Mouse (Mus musculus) adrenal gland, postnatal 25 days (tissue): ENCODE measurements around the gene Tfcp2. TPM values are rescaled to one million over a fixed set of nuclear protein-coding genes. Genes with fewer than 3 reads are reported as not detected.
"Not testable (repeated sequence)": the region's sequence is repeated elsewhere in the genome, so short reads cannot be mapped to it uniquely, and the experiment has no call there.

ENCODE experiments used
- DNase-seq: peaks from one replicate; pipeline ENCODE4 v3.0.0; 2021; ENCODE audit warnings: mixed read lengths
- total RNA-seq: library from RNA; stranded (reverse); gene quantifications from 2 replicates; pipeline ENCODE4 v1.2.3, GENCODE M21; 2021

Gene Tfcp2
- total RNA-seq, 1 experiment from 2014 or later: 31.3 TPM

DNA sequence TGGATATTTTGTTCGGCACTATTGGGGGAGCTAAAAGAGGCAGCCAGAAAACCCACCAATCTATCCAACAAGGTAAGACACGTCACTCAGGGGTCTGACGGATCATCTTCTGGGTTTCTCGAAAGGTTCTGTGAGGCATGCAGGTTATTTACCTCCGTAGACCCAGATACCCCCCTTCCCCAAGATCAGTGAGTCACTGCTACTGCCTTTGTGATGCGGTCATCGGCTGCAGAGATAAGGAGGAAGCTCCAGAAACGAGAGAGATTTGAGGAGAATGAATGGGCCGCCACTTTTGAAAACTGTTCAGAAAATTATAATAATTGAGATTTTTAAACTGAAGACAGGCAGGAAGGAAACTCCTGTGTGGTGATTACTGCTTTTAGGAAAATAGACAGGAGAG lies 4.6 kb upstream of the Tfcp2 start:
- DNase-seq: no peak

DNA sequence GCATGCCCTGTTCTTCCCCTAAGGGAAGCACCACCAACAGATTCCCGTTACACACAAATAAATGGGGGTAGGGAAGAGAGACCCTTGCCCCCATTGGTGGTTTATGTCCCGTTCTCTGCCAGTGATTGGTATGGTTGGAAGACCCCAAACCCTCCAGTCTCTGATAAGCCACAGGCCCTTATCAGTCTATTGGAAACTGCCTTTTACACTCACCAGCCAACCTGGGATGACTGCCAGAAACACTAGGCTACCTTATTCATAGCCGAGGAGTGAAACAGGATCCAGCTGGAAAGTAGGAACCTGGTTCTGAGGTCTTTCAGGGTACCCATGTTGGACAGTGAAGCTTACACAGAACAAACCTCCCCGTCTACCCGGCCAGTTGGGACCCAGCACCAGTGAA lies 4.2 kb upstream of the Tfcp2 start:
- peak; percentile 39 for DNase-seq

DNA sequence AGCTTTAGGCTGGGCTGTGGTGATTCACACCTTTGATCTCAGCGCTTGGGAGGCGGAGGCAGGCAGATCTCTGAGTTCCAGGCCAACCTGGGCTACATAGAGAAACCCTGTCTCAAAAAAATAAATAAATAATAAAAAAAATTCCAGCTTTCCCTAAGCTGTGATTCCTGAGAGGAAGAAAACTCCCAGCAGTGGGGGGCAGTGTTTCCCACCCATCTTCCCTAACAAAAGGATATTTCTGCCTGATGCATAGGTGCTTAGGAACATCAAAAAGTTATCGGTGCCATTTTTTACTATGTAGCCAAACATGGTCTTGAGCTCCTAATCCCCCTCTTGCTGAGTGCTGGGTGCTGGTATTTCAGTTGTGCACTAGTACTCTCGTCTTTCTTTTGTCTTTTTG lies 1.5 kb downstream of the Tfcp2 start:
- DNase-seq: no peak

DNA sequence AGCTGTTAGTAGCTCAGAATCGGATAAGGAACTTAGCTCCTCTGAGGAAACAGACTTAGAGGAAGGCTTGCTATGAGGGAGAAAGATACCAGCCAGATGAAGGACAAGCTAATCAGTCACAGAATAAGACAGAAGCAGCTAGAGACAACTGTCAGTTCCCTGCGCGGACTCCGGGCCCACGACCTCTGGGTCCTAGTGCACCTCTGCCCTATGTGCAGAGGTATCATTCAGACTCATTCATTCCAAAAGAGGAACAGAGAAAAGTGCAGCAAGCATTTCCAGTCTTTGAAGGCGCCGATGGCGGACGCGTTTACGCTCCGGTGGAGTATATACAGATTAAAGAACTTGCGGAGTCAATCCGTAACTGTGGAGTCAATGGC lies 8.2 kb downstream of the Tfcp2 start:
- DNase-seq: not testable (repeated sequence)

DNA sequence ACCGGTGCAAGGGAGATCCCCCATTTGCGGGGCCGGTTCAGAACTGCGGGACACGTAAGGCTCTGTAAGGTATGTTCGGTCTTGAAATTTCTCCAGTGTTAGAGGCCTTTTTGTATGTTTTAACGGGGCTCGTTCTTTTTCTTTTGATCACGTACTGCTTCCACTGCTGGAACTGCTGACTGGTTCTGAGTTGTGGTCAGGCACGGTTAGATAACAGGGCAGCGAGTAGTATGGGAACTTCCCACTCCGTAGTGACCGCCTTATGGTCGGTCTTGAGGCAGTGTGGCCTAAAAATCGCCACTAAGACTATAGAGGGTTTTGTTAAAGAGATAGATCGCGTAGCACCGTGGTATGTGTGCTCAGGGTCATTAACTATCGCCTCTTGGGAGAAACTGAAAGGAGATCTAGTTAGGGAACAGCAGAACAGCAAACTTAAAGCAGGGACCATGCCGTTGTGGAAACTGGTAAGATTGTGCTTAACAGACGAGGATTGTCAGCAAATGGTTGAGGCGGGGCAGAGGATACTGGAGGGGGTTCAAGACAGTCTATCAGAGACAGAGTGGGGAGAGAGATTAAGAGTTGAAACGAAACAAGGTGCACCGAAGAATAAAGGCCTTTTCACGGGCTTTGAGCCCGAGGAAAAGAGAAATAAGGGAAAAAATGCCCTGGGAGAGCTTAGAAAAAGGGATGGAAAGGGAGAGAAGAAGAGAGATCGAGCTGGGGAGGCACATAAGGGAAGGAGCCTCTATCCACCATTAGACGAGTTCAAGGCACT lies 8.7 kb downstream of the Tfcp2 start:
- not testable (repeated sequence) for DNase-seq

DNA sequence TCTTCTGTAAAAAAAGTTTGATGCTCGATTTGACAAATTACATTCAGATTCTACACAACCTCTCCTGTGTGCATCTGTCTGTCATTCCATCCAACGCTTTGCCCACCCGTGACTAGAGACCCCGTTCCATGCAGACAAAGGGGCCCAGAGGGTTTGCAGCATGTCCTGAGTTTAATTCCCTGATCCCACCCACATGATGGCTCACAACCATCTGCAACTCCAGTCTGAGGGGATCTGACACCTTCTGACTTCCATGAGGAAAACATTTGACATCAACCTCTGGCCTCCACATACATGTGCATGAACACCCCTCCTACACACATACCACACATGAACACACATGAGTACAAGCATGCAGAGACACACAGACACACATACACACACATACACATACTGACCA lies 10.4 kb downstream of the Tfcp2 start:
- no peak for DNase-seq

DNA sequence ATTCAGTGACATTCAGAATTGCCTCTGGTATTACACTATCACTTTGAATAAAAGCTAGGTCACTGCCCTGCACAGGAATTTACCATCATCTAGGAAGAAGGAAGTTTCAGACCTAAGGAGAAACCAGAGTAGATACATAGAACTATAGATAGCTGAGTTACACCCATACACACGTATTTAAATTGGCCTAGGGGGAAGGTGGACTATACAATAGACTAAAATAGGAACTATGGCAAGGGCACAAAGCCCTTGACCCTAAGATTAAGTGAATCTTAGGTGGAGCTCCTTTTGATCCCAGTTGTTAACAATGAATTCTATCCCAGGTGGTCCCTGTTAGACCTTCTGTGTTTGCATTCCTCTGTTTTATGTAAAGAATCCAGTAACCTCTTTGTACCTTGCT lies 10.8 kb downstream of the Tfcp2 start:
- not testable (repeated sequence) for DNase-seq

DNA sequence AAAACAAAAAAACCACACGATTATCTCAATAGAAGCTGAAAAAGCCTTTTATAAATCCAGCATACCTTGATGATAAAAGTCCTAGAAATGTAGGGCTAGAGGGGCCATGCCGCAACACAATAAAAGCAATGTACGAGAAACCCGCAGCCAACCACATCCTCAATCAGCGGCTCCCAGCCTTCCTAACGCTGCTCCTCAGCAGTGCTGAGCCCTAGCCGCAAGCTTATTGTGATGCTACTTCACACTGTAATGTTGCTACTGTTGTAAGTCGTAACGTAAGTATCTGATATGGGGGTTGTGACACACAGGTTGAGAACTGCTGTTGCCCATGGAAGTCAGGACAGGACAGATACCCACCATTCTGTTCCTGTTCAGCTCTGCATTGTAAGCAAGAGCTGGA lies 12.4 kb downstream of the Tfcp2 start:
- DNase-seq: no peak

DNA sequence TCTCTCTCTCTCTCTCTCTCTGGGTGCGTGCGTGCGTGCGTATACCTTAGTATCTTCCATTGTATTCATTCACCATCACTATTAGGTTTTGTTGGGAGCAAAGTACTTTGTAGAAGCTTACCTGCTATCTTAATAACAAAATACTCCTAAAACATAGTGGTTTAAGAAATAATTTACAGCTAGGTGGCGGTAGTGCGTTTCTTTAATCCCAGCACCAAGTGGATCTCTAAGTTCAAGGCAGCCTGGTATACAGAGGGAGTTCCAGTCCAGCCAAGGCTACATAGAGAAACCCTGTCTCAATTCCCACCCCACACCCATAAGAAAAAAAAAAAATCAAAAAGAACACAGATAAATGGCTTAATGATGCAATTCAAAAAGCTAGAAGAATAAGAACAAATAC lies 13.9 kb downstream of the Tfcp2 start:
- DNase-seq: no peak

DNA sequence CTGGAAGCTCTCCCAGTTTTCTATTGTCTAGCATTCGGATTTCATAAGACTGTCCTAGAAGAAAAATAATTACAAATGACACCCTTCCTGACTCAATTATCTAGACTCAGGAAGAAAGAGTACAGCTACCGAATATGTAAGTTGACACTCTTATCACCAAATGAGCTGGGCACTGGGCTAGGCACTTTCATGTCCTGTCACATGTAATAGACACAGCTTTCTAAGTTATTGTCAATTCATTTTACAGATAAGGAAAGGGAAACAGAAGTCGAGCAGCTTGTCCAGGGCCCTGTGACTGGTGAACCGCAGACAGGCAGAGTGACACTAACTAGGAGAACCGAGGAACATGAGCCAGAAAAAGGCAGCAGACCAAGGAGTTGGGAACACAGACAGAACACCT lies 23.9 kb downstream of the Tfcp2 start:
- DNase-seq: no peak

DNA sequence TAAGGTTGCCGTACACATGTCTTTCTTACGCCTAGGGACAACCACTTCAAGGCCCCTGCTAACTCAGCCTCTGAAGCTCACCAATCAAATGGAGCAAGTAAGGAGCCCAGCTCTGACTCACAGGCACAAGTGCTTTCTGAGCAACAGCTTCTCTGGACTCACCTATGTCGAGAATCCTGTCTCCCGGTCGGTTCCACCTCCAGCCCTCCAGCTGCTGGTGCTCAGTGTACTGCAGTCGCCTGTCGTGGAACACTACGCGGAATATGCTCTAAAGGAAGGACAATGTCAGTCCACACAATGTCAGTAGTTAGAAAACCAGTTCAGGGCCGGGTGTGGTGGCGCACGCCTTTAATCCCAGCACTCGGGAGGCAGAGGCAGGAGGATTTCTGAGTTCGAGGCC lies 26.4 kb downstream of the Tfcp2 start:
- DNase-seq: no peak

DNA sequence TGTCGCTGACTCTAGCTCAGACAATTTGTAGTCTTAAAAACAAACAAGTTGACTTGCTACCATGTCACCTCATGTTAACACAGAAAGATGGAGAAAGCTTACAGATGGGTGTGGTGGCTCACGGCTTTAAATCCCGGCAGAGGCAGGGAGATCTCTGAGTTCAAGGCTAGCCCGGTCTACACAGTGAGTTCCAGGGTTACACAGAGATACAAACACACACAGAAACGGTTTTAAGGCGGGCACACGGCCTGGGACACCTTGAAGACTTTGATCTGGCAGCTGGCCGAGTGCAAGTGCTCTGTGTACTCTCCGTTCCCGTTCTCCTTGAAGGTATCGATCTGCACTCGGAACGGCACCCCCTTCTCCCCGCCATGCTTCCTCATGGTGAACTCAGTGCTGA lies 31.5 kb downstream of the Tfcp2 start:
- no peak for DNase-seq

DNA sequence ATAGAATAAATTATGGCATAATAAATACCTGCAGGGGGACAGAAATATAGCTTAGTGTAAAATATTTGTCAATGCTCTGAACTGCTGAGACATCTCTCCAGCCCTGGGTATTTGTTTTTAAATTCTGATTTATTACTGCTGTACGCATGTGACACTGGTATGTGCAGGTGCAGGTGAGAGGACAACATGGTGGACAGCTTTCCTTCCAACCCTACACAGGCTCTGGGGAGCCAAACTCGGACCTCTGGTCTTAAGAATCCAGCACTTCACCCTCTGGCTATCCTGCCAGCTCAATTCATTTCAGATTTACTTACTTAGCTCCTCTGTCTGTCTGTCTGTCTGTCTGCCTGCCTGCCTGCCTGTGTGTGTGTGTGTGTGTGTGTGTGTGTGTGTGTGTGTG lies 36.7 kb downstream of the Tfcp2 start:
- no peak for DNase-seq

DNA sequence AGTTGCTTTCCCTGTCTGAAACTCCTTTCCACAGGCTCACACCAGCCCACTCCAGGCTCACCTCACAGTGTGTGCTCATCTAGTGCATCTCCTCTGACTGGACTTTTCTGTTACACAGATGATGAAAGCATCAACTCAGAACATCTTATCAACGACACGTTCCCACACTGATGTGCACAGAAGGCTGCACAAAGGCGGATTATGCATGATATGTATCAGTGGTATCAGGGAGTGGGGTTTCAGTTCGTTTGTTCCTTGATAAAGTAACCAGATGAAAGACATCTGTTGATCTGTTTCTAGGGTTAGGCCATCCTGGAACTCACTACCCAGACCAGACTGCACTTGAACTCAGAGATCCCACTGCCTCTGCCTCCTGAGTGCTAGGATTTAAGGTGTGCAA lies 38.4 kb downstream of the Tfcp2 start:
- no peak for DNase-seq

DNA sequence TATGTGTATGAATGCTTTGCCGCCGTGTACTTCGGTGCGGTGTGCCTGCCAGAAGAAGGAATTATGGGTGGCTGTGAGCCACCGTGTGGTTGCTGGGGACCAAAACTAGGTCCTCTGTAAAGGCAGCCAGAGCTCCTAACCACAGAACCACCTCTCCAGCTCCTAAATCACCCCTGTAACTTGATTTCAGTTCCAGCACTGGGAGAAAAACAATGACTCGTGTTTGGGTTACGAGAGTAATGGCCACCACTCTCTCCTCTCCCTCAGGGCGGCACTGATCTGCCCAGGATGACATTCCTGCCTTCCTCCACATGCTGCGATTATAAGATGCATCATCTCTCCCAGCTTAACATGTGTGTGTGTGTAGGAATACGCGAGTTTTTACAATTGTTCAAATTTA lies 41.7 kb downstream of the Tfcp2 start:
- DNase-seq: no peak

DNA sequence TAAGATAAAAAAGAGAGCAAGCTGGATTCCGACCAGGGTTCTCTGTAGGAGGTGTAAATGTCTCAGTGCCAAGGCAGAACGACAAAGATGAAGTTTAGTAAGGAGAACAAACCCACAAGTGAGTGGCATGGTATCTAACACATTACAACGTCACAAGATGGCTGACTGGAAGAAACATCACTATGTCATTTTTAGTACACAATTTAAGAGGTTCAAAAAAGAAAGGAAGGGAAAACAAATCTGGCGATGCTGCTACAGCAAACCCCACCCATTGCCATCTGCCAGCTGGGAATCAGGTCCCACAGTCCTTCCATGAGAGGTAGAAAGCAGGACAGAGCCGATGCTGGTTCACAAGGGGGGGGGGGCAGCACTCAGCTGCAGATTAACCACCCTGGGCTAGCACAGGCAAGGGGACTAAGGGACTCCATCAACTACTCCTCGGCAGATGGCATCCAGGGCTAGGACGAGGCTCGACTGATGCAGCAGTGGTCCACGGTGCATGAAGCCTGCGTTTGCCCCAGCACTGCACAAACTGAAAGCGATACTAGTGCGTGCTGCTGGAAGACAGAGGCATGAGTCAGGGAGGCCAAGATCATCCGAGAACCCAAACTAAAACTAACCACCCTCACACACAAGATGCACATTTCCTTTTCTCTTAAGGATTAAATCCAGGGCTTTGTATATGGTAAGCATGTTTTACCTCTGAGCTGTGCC lies 43.2 kb downstream of the Tfcp2 start:
- DNase-seq: no peak

DNA sequence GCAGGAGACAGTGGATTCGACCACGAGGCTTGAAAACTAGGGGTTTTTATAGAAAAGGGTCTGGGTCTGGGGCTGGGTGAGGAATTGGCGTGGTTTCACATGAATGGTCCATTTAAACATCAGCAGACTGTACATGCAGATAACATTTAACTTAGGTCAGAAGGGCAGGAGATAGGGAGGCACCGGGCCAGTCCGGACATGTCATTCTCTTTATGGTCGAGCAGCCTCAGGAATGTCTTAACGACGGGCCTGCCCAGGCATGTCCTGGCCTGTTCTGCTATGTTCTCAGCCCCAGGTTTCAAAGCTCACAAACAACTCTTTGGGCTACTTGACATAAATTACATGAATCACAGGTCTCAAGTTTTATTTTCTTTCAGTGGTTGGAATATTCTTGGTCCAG lies 52.3 kb downstream of the Tfcp2 start:
- not testable (repeated sequence) for DNase-seq

DNA sequence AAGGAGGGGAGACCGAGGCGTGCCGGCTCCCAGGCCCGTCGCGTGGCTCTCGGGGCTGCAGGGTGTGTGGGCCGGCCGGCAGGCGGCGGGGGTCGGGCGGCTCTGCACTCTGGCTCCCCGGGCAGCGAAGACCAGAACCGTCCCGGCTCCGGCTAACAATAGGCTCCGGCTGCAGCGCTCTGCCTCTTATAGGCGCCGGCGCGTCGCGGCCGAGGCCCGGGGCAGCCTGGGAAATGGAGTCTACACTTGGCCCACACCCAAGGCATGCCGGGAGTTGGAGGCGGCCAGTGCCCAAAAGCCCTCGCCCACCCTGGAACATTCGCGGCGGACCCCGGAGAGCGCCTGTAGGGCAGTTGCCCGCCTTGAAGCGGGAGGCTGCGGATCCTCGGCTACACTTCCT lies 56.7 kb downstream of the Tfcp2 start, which contains the start of gene Csrnp2:
Gene Csrnp2 (minus strand): TSS at position 387 of the 400 bp plus-strand sequence.
- peak; percentile 93 for DNase-seq

DNA sequence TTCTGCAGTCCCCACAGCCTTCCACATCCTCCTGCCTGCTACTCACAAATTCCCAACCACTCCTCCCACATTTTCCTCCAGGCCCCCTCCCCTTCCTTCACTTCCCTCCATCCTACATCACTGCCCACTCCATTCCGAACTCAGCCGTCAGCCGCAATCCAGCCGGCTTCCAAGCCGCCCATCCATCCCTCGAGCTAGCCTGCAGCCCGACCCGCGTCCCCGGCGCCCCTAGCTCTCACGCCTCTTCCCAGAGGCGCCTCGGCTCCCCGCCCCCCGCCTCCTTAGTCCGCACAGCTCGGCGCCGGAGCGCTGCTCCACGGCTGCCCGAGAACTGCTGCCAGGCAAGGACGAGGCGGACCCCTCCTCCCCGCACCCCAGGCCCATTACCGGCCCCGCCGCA lies 57.2 kb downstream of the Tfcp2 start:
- peak; percentile 53 for DNase-seq

DNA sequence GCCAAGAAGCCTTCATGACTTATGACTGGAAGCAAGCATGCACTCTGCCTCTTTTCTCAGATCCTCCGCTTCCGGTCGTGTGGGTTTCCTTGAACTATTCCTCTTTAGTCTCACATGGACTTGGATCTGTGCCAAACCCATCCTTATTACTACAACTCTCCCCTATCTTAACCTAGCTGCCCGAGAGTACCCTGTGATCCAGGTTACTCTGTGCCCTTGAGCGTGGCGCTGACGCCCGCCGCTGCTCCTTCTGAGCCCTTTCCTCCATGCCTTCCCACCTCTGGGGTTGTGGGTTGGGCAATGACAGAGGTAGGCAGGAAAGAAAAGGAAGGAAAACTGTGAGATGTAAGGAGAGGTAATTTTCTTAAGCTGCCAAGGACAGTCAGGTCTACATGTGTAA lies 59.8 kb downstream of the Tfcp2 start:
- DNase-seq: no peak

DNA sequence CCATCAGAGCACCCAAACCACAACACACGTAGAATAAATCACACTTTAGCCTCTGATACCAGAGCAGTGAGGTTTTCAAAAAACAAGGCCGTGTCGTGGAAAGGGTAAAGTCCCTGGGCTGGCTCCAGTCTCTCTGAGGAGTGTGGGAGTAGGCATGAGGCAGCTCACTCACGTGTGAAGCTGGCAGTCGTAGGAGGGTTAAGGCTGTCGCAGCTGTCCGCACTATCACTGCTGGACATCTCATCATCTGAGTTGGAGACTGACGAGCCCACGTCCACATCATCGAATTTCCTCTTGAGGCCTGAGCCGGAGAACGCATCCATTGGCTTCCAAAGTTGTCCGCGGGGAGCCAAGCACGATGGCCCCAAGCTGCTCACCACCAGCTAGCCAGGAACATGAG lies 62.5 kb downstream of the Tfcp2 start:
- DNase-seq: no peak

DNA sequence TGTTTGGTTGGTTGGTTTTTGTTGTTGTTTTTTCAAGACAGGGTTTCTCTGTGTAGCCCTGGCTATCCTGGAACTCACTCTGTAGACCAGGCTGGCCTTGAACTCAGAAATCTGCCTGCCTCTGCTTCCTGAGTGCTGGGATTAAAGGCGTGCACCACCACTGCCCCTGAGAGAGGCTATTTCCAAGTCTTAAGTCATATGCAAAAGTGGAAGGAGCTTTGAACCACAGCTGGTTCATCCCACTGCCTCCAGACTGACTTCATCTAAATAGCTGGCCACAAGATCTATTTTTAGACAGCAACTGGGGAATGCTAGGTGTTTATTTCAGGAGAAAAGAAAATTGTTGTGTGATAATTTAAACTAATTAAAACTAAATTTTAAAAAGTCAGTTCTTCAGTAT lies 63.5 kb downstream of the Tfcp2 start:
- DNase-seq: not testable (repeated sequence)

DNA sequence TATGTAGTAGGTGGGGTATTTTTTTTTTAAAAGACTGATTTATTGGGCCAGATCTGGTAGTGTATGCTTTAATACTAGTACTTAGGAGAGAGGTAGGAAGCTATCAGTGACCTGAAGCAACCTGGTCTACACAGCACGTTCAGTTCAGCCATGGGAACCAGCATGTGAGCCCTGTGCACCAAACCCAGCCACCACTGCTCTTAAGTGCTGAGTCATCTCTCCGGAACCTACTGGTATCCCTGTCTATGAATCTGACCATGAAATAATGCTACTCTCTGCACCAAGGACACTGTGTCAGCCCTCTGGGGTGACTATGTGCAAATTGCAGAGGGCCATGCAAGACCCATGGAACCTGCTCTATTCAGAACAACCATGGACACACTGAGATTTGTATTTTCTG lies 64.8 kb downstream of the Tfcp2 start:
- no peak for DNase-seq

DNA sequence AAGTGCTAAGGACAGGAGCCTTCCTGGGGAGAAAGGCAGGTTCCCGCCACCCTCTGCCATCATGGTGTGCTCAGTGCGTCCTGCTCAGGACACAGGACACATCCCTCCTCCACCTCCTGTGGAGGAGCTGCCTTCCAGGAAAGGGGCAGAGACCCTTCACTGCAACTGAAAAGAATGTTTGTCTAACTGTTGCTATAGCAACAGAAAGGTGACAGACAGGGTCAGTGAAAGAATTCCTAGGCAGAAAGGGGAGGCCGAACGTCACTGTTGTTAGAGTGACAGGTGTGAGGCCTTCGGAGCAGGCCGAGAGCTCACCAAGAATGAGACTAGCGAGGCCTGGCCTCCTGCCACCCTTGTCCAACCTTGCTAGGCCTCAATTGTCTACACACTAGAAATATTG lies 65.4 kb downstream of the Tfcp2 start:
- DNase-seq: no peak
